Mouse (Mus musculus) brain, embryonic 14.5 days (tissue): ENCODE data around the gene Sall2.

Source experiments
- CTCF ChIP-seq: fragments of 200-500 bp; IDR thresholded peaks from 2 replicates; pipeline ENCODE4 v1.5.1; 2012; ENCODE audit warnings: inconsistent platforms, mild to moderate bottlenecking, moderate library complexity, borderline replicate concordance; ENCODE audit not compliant: insufficient read depth, insufficient read length; ENCODE audit errors: extremely low read depth
- POLR2A ChIP-seq: fragments of 200-500 bp; IDR thresholded peaks from 2 replicates; pipeline ENCODE4 v1.6.1; 2012; ENCODE audit warnings: mild to moderate bottlenecking, inconsistent platforms, borderline replicate concordance; ENCODE audit not compliant: poor library complexity, insufficient read depth, insufficient read length, severe bottlenecking; ENCODE audit errors: extremely low read depth

- no peak for TF ChIP-seq POLR2A
- peak; percentile 81; the same call in 1 of the 2 replicates for TF ChIP-seq CTCF
These were observed 10.4 kb upstream of the Sall2 start for GRCm38 (mm10) chr14:52338751-52339511.
